Mouse (Mus musculus) adrenal gland, postnatal 14 days (tissue): ENCODE measurements around the gene Slc36a1. TPM values are rescaled to one million over a fixed set of nuclear protein-coding genes. Genes with fewer than 3 reads are reported as not detected.

Experiments
- DNase-seq: peaks from one replicate; pipeline ENCODE4 v3.0.0; 2021; ENCODE audit warnings: mixed read lengths
- long read RNA-seq, 2 experiments: library from polyadenylated mRNA; stranded (forward); transcript quantifications; one replicate each; pipeline ENCODE4 v2.0.0; 2021
- total RNA-seq: library from RNA; stranded (reverse); gene quantifications from 2 replicates; pipeline ENCODE4 v1.2.3, GENCODE M21; 2021

Gene Slc36a1
- total RNA-seq = 19.3 and 23.0 TPM in 2 replicates
- long read RNA-seq, experiment 1, partial matches to known transcripts = 2 of 4 reads
- long read RNA-seq, experiment 1, other reads (novel, unspliced or antisense) = 2 of 4 reads
- long read RNA-seq, experiment 2, full-length matches to known transcripts = 1 of 7 reads
- long read RNA-seq, experiment 2, partial matches to known transcripts = 1 of 7 reads
- long read RNA-seq, experiment 2, other reads (novel, unspliced or antisense) = 5 of 7 reads

GRCm38 (mm10) chr11:55204159-55204596 lies at the start of gene Slc36a1:
Gene Slc36a1 (plus strand): TSS chr11:55204350.
- peak; percentile 98 for DNase-seq

DNA sequence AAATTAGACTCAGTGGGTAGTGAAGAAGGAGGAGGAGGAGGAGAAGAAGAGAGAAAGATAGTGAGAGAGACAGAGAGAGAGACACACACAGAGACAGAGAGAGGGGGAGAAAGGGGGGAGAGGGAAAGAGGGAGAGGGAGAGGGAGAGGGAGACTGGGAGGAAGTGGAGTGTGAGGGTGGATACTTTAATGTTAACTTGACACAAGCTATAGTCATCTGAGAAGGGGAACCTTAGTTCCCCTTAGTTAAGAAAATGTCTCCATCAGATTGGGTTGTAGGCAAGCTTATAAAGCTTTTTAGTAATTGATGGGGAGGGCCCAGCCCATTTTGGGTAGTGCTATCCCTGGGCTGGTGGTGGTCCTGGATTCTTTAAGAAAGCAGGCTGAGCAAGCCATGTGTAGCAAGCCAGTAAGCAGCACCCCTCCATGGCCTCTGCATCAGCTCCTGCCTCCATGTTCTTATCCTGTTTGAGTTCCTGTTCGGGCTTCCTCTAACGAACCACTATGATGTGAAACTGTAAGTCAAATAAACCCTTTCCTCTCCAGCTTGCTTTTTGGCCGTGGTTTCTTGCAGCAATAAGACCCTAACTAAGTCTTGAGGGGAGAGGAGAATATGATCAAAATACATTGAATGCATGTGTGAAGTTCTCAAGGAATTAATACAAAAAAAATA lies 49.6 kb upstream of the Slc36a1 start:
- no peak for DNase-seq

- no peak for DNase-seq
Measured at GRCm38 (mm10) chr11:55155070-55155421, 49.1 kb upstream of the Slc36a1 start.

DNA sequence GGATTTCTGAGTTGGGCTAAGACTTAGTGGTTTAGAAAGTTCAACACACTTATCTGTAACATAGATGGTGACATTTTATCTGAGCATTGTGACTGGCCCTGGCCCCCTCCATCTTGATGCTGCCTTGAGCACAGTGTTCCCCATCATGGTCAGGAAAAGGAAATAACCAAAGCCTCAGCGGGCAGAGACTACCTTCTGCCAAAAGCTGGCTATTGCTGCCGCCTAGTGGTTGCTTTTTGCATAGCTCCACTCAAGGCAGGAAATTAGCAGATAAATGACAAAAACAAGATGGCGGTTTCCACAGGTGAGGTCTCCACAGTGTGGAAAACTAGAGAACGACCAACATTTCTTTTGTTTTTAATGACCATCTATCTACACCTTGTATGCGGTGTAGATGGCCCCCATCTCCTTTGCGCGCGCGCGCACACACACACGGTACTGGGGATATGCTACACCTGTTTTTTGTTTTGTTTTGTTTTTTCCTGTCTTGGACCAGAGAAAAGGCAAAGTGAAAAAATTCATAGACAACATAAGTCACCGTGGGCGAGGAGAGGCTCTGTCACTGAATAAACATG lies 45.3 kb upstream of the Slc36a1 start:
- peak; percentile 91 for DNase-seq

DNA sequence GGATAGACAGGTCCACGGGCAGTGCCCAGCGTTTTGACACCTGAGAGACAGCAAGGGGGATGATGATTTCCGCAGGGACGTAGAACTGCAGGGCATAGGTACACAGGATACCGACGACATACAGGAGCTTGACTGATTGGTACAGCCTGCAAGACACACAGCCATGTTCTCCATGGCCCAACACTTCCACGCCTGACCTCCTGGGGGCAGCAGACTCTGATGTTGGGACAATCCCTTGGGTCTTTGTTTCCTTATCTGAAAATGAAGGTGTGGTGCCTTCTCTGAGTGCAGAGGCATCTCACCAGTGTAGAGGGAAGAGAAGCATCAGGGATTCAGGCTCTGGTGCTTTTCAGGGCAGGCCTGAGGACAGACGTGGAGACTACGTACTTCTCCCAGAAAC lies 41.5 kb upstream of the Slc36a1 start:
- peak; percentile 79 for DNase-seq

DNA sequence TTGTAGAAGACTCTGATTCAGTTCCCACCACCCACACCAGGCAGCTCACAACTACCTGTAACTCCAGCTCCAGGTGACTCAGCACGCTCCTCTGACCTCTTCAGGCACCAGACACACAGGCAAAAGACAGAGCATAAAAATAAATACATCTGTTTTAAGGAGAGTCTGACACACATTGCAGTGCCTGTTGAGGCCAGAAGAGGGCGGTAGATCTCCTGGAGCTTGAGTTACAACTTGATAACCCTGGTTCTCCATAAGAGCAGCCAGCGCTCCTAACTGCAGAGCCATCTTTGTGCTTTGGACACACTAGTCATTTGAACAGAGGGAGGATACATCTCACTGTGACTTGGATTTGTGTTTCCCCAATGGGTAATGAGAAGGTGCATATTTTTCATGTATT lies 39.4 kb upstream of the Slc36a1 start:
- peak; percentile 79 for DNase-seq

DNA sequence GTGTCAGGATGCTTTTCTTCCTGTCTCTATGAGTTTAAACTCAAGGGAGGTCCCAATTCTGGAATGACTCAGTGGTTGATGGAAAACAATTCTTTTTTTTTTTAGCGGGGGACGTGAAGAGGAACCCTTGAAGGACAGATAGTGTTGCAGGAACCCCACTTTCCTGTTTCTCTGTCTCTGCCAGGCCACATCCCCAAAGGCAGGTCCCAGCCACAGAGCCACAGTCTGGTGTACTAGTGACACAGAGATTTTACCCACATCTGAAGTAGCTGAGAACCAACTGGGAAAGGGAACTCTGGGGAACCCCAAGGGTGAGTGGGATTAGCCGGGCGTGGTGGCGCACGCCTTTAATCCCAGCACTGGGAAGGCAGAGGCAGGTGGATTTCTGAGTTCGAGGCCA lies 38.4 kb upstream of the Slc36a1 start:
- DNase-seq = no peak

DNA sequence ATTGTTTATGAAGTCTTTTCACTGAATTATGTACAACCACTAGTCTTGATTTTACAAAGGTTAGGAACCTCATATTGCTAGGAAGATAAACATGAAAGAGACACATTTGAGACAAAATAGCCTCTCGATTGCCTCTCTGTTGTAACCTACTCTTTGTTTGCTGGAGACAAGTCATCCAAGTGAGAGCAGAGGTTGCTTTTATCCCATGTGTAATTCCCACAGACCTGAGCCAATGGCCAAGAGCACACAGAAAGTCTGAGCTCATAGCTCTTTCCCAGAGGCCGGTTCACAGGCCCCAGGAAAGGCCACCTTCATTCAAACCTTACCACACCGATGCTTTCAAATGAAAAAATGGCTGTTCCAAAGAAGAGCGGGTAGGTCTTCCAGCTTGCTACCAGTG lies 35.6 kb upstream of the Slc36a1 start:
- DNase-seq = no peak

- DNase-seq = no peak
Measured at GRCm38 (mm10) chr11:55168914-55169313, 35.2 kb upstream of the Slc36a1 start.

DNA sequence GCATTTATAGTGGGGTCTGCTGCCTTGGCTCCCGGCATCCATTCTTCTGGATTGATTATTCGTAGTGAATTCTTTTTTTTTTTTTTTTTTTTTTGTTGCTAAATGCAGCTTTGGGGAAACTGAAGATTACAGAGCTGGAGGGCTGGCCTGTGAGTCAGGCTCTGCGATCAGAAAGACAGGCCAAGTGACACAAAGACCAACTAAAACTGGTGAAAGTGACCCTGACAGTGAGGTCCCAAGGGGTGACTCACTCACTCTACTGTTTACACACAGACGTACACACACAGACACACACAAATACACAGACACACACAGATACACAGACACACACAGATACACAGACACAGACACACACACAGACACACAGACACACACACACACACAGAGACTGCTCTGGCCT lies 33.6 kb upstream of the Slc36a1 start:
- DNase-seq = peak; percentile 30

GRCm38 (mm10) chr11:55178830-55179229 lies 25.3 kb upstream of the Slc36a1 start:
- DNase-seq = peak; percentile 44

DNA sequence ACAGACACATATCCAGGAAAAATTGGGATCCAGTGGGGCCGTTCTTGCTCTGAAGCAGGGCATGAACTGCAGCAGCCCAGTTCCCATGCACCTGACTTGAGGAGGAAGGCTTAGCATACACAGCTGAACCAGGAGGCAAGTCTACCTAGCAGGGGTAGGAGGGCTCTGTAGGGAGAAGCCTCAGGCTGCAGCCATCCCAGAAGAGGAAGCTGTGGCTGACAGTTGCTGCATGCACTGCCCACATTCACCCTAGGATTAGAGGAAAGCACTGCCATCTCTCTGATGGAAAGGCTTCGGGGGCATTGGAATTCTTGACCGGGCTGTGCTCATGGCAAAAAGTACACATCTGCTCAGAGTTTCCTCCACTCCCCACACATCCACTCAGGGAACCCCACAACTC lies 24.3 kb upstream of the Slc36a1 start:
- DNase-seq = no peak

DNA sequence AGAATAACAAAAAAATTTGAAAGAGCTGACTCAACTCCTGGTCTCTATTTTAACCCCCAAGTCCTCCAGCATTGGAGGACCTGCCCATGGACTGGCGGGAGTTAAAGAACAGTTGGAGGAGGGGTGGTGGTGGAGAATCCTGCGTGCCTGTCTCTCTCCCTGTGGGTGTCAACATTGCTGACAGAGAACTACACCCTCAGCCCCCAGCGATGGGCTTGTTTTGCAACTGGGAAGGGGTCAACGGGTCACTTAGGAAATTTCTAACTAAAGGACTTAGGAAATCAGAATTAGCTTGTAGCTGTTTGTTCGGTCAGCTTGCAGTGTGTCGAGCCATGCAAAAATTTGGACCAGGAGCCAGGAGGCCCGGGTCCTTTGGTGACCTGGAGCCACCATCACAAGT lies 21.0 kb upstream of the Slc36a1 start:
- DNase-seq = peak; percentile 54

DNA sequence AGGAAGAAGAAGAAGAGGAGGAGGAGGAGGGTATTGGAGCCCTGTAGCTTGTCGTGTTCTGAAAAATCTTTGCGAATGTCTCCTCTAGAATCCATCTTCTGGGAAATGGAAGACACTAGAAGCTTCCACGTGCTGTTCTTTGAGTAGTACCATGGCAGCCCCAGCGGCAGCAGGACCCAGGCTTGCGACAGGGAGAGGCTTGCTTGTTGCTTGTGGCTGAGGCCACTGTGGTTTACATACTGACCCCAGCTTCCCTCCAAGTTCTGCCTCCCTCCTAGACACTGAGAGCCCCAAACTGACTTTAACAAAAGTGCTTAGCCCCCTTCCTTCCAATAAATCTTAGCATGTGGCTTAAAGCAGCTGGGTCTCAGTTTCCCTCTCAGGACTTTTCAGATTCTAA lies 19.9 kb upstream of the Slc36a1 start:
- DNase-seq = no peak

DNA sequence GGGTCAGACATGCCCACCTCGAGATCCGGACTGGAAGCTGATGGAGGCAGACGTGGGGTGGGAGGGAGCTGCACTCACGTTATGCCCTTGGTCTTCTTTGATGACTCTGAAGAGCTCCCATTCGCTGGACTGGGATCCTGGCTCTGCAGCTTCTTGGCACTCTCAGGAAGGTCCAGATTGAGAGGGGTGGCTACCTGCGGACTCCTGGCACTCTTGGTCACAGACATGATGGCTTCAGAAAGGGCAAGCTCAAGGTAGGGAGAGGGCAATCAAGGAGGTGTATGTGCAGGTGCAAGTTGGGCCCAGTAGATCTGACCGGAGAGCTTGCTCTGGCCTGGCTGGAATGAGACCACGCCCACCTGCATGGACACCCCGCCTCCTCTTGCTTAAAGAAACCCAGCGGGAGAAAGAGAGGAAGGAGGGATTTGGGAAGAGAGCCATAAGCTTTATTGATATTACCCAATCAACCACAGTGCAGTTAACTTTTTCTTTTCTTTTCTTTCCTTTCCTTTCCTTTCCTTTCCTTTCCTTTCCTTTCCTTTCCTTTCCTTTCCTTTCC lies 19.3 kb upstream of the Slc36a1 start, which contains the start of gene Slc36a2:
TSS of gene Slc36a2 (minus strand) at position 345 of the 559 bp plus-strand sequence.
- peak; percentile 60 for DNase-seq

- no peak for DNase-seq
Measured at GRCm38 (mm10) chr11:55187292-55187691, 16.9 kb upstream of the Slc36a1 start.

- no peak for DNase-seq
Measured at GRCm38 (mm10) chr11:55187777-55188176, 16.4 kb upstream of the Slc36a1 start.

GRCm38 (mm10) chr11:55190216-55190615 lies 13.9 kb upstream of the Slc36a1 start:
- no peak for DNase-seq

DNA sequence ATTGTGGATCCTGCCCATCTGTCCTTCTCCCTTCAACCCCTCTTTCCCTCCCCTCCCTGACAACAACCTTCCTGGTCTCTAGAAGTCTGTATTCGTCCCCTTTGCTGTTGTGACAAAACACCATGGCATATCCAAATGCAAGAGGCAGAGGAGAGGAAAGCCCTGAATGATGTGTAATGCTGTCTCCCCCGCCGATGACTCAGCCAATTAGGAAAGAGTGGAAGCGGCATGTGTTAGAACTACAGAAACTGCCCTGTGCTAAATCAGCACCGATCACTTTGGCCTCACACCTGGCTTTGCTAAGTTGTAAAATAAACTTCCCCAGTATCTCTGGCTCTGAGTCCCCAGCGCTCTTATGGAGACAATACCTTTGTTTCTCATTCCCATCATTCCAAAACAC lies 7.1 kb upstream of the Slc36a1 start:
- no peak for DNase-seq

DNA sequence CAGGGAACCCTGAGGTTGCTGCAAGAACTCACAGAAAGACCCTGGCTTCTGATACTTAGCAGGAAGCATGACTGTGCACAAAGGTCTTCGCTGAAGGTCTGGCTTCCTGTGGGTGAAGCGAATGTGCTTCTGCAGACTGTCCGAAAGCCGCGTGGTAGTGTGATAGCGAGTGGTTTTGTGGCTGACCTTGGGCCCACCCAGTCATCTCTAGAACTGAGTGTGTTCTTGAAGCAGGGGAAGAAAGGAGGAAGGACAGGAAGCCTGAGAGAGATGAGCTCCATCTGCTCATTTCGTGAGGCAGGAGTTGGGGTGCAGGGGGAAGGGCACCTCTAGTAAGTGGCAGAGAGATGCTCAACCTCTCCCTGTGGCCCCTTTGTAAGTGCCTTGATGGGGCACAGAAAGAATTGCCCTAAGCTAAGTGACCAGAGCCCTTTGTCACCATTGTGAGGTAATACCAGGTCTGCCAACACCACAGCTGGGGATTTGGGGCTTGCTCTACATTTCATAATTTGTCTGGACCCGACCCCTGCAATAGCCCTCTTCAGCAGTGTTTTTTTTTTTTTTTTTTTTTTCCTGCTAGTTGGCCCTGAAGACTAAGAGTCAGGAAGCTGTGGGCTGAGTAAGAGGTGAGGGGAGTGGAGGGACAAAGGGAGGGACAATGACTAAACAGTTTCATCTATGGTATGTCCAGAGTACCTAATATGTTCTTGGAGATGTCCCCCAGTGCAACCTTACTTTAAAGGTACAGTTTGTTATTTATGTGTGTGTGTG lies 6.2 kb upstream of the Slc36a1 start:
- no peak for DNase-seq

DNA sequence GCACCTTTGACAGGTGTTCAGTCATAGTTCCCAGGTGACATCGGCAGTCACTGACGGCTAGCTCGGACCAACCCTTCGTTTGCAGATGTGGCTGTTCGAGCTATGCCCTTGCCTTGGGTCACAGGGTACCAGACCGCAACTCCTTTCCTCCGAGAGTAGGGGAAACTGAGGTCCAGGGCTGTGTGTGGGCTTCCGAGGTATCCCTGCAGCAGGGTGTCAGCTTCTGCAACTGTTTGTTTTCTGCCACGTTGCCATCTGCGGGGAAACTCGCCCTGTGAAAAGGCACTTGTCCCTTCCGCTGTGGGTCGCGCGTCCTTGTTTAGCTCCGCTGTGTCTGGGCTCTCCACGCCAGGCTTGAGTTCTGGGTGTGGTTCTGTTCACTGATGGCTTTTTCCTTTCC lies 452 bp downstream of the Slc36a1 start:
- DNase-seq = peak; percentile 37

- no peak for DNase-seq
Measured at GRCm38 (mm10) chr11:55208001-55208690, 4.0 kb downstream of the Slc36a1 start.
